ENCODE assay signal across 16 mouse cellular contexts in genomic region chr11:12857358-12858199, GRCm38 (mm10).
DNase-seq lines count a peak whose midpoint lies in the region; ATAC-seq and TF ChIP-seq lines count a peak whose summit lies in the region.
"Had no signal": no experiment of that assay in that cellular context is flagged by ENCODE, and none has a peak within 500 bp of the region (broad histone marks: within the 10 kb centered on the region; RNA-seq: fewer than 3 reads in every experiment).

No protein-coding gene starts in this region.

- no peak for TF ChIP-seq CTCF in hindbrain, postnatal 0 days (IDR thresholded peaks at IDR 0.05; ENCODE audit: low read depth)

- H3K27me3 ChIP-seq in heart, embryonic 16.5 days (ENCODE audit: control insufficient read depth, insufficient read depth, low read length) = no peaks in the 10 kb centered on the region
- H3K27me3 ChIP-seq in midbrain, embryonic 12.5 days = no peaks in the 10 kb centered on the region
- no peaks in the 10 kb centered on the region for H3K27me3 ChIP-seq in midbrain, embryonic 16.5 days (ENCODE audit: control insufficient read depth, insufficient read depth, low read depth, low read length)
- no peaks in the 10 kb centered on the region for H3K27me3 ChIP-seq in hindbrain, postnatal 0 days (ENCODE audit: insufficient read depth, low read length)
- H3K27me3 ChIP-seq: megakaryocyte, embryonic 14.5 days had no signal

- H3K27ac ChIP-seq in heart, embryonic 16.5 days (ENCODE audit: low read length) = no peak overlapping the region
- H3K27ac ChIP-seq in midbrain, embryonic 12.5 days (replicated peaks) = no peak overlapping the region
- no peak overlapping the region for H3K27ac ChIP-seq in midbrain, embryonic 16.5 days (ENCODE audit: low read length)
- no peak overlapping the region for H3K27ac ChIP-seq in hindbrain, postnatal 0 days
- H3K27ac ChIP-seq: layer of hippocampus, adult 2 months had no signal

- no peaks in the 10 kb centered on the region for H3K9me3 ChIP-seq in heart, embryonic 16.5 days (replicated peaks; ENCODE audit: control insufficient read depth, low read length)
- H3K9me3 ChIP-seq in midbrain, embryonic 12.5 days = no peaks in the 10 kb centered on the region
- no peaks in the 10 kb centered on the region for H3K9me3 ChIP-seq in midbrain, embryonic 16.5 days (replicated peaks; ENCODE audit: control insufficient read depth, low read length, poor library complexity, severe bottlenecking)
- no peaks in the 10 kb centered on the region for H3K9me3 ChIP-seq in hindbrain, postnatal 0 days (ENCODE audit: low read length)
- H3K9me3 ChIP-seq: megakaryocyte, embryonic 14.5 days had no signal

- no peak overlapping the region for H3K4me3 ChIP-seq in heart, embryonic 16.5 days (ENCODE audit: low read length)
- H3K4me3 ChIP-seq in midbrain, embryonic 12.5 days = no peak overlapping the region
- H3K4me3 ChIP-seq in midbrain, embryonic 16.5 days (ENCODE audit: low read depth, low read length) = no peak overlapping the region
- no peak overlapping the region for H3K4me3 ChIP-seq in hindbrain, postnatal 0 days (ENCODE audit: low read length)
- H3K4me3 ChIP-seq: layer of hippocampus, adult 2 months; megakaryocyte, embryonic 14.5 days had no signal

- 70% methylated on average over 6 of the region's 6 CpGs for WGBS in heart, embryonic 16.5 days
- 83% methylated on average over 6 of the region's 6 CpGs for WGBS in midbrain, embryonic 12.5 days
- 87% methylated on average over 6 of the region's 6 CpGs for WGBS in midbrain, embryonic 16.5 days
- WGBS in hindbrain, postnatal 0 days = 85% methylated on average over 6 of the region's 6 CpGs

- no peak for DNase-seq in heart, postnatal 25 days (ENCODE audit: low spot score)
- DNase-seq in hindbrain, postnatal 0 days (ENCODE audit: low spot score) = no peak
- no peak for DNase-seq in natural killer cell, adult 2 months (ENCODE audit: low spot score in 2 of 2)
- no peak for DNase-seq in layer of hippocampus, postnatal 36 days
- DNase-seq: cerebellum, adult 18-20 months; gastrocnemius, postnatal 36 days; heart, postnatal 14 days; kidney, adult 2 months; lung, embryonic 14.5 days had no signal

- no peaks in the 10 kb centered on the region for H3K4me1 ChIP-seq in heart, embryonic 16.5 days (ENCODE audit: control insufficient read depth, insufficient read depth, low read length)
- no peaks in the 10 kb centered on the region for H3K4me1 ChIP-seq in midbrain, embryonic 12.5 days
- H3K4me1 ChIP-seq in midbrain, embryonic 16.5 days (ENCODE audit: control insufficient read depth, insufficient read depth, low read length) = no peaks in the 10 kb centered on the region
- no peaks in the 10 kb centered on the region for H3K4me1 ChIP-seq in hindbrain, postnatal 0 days (ENCODE audit: insufficient read depth, low read length)
- H3K4me1 ChIP-seq: megakaryocyte, embryonic 14.5 days had no signal

- no peak overlapping the region for H3K4me2 ChIP-seq in heart, embryonic 16.5 days (ENCODE audit: low read depth, low read length)
- H3K4me2 ChIP-seq in midbrain, embryonic 12.5 days (replicated peaks) = no peak overlapping the region
- H3K4me2 ChIP-seq in midbrain, embryonic 16.5 days (ENCODE audit: low read length) = no peak overlapping the region
- H3K4me2 ChIP-seq in hindbrain, postnatal 0 days (ENCODE audit: low read depth, low read length) = no peak overlapping the region
- H3K4me2 ChIP-seq: lung, embryonic 14.5 days had no signal

- H3K9ac ChIP-seq in heart, embryonic 16.5 days (ENCODE audit: low read length) = no peak overlapping the region
- no peak overlapping the region for H3K9ac ChIP-seq in midbrain, embryonic 12.5 days (replicated peaks)
- no peak overlapping the region for H3K9ac ChIP-seq in midbrain, embryonic 16.5 days (ENCODE audit: low read depth, low read length)
- no peak overlapping the region for H3K9ac ChIP-seq in hindbrain, postnatal 0 days (replicated peaks; ENCODE audit: low read length)
- H3K9ac ChIP-seq: lung, embryonic 14.5 days had no signal

- ATAC-seq in heart, embryonic 16.5 days (replicated peaks; ENCODE audit: extremely low read depth, insufficient read depth, low FRiP score) = 0 out of 2 replicates have a peak, but pooled peaks have one; percentile 6
- ATAC-seq in midbrain, embryonic 12.5 days (ENCODE audit: low FRiP score, low read depth) = peak; percentile 45
- ATAC-seq in midbrain, embryonic 16.5 days = no peak; the same call in 1 of the 2 replicates
- ATAC-seq in hindbrain, postnatal 0 days = peak; percentile 18; the same call in 1 of the 2 replicates
- ATAC-seq: activated CD4-positive, CD25-positive, alpha-beta regulatory T cell, adult 4 months; CD4-positive, CD25-positive, alpha-beta regulatory T cell, adult 4 months had no signal

- intact Hi-C loops in heart, postnatal 25 days (cut with DNase I) = no loop called here

- no peaks in the 10 kb centered on the region for H3K36me3 ChIP-seq in heart, embryonic 16.5 days (ENCODE audit: control insufficient read depth, insufficient read depth)
- no peaks in the 10 kb centered on the region for H3K36me3 ChIP-seq in midbrain, embryonic 12.5 days
- H3K36me3 ChIP-seq in midbrain, embryonic 16.5 days (ENCODE audit: control insufficient read depth, insufficient read depth, low read length) = no peaks in the 10 kb centered on the region
- H3K36me3 ChIP-seq in hindbrain, postnatal 0 days (ENCODE audit: insufficient read depth, low read length) = no peaks in the 10 kb centered on the region
